Mouse (Mus musculus) cerebellum, adult 2 months (tissue): ENCODE measurements around the gene Tram2.

Source experiments
- CTCF ChIP-seq: fragments of 200-500 bp; IDR thresholded peaks from 2 replicates; pipeline ENCODE4 v1.5.1; 2011; ENCODE audit warnings: low read depth, mild to moderate bottlenecking, control low read depth, low read length, moderate library complexity, borderline replicate concordance; ENCODE audit not compliant: insufficient read depth
- POLR2A ChIP-seq: fragments of 200-500 bp; IDR thresholded peaks from 2 replicates; pipeline ENCODE4 v1.6.1; 2011; ENCODE audit warnings: low read length, control low read depth, borderline replicate concordance; ENCODE audit not compliant: insufficient read depth

DNA sequence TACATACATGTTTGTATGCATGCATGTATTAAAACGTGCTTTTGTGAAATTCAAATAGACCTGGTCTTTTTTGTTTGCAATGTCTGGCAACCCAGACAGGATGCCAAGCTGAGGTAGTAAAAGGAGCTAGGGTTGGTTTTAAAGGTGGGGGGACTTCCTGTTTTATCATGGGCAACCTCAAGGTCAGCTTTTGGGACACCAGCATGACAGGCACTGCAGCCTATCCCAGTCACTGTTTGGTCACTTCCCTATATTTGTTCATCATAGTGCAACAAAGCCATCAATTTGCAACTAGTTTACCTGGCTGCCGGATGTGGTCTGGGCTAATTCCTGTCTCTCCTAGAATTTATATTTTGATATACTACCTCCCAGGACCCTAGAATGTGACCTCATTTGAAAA lies 47.4 kb downstream of the Tram2 start:
- TF ChIP-seq CTCF (no peak), POLR2A (no peak)
